ENCODE assay signal across 28 mouse cellular contexts in the genomic region with DNA sequence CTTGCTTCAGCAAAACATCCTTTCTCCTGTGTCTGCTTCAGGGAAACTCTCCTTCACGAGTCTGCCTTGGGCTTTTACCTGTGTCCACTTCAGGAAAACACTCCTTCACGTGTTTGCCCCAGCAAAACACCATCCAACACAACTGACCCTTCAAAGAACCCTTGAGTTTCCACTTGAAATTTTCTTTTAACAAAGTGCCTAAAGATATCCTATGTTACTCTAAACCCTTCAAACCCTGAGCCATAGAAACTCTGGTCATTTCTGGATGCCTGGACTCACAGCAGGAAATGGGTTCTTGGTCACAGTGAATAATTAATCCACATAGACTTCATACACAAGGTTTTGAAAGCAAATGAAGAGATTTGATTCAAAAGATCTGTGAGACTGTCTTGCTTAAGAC.
"Had no signal": no experiment of that assay in that cellular context is flagged by ENCODE, and none has a peak within 500 bp of the region (broad histone marks: within the 10 kb centered on the region; RNA-seq: fewer than 3 reads in every experiment).

No protein-coding gene starts in this region.

- H3K9ac ChIP-seq: embryonic facial prominence, embryonic 12.5 days; embryonic facial prominence, embryonic 13.5 days; embryonic facial prominence, embryonic 15.5 days; forebrain, embryonic 12.5 days; forebrain, embryonic 13.5 days; forebrain, embryonic 15.5 days; forebrain, postnatal 0 days had no signal

- DNase-seq: cerebellum, adult 2 months; cerebellum, adult 8-10 months; cerebellum, adult 9-10 months; cerebellum, adult 9-11 months; cerebellum, postnatal 10 days; cerebellum, postnatal 14 days; cerebellum, postnatal 25 days; cerebellum, postnatal 36 days; embryo, embryonic 11 days; forebrain, postnatal 0 days; gastrocnemius, adult 2 months; gastrocnemius, postnatal 10 days; gastrocnemius, postnatal 14 days; gastrocnemius, postnatal 25 days; gastrocnemius, postnatal 36 days; heart, adult 11 months; heart, adult 18-20 months had no signal

- ATAC-seq: forebrain, embryonic 13.5 days; forebrain, embryonic 14.5 days; forebrain, embryonic 15.5 days; forebrain, embryonic 16.5 days; forebrain, postnatal 0 days had no signal

- H3K9me3 ChIP-seq: embryonic facial prominence, embryonic 10.5 days; embryonic facial prominence, embryonic 12.5 days; embryonic facial prominence, embryonic 13.5 days; embryonic facial prominence, embryonic 15.5 days; forebrain, embryonic 10.5 days; forebrain, embryonic 12.5 days; forebrain, embryonic 13.5 days; forebrain, embryonic 15.5 days had no signal

- H3K4me3 ChIP-seq: embryonic facial prominence, embryonic 10.5 days; embryonic facial prominence, embryonic 12.5 days; embryonic facial prominence, embryonic 13.5 days; embryonic facial prominence, embryonic 15.5 days; erythroblast, embryonic 14.5 days; forebrain, embryonic 10.5 days; forebrain, embryonic 12.5 days; forebrain, embryonic 13.5 days; forebrain, embryonic 15.5 days; gastrocnemius, adult 2 months had no signal

- H3K4me1 ChIP-seq: embryonic facial prominence, embryonic 10.5 days; embryonic facial prominence, embryonic 12.5 days; embryonic facial prominence, embryonic 15.5 days had no signal

- H3K4me2 ChIP-seq: embryonic facial prominence, embryonic 12.5 days; embryonic facial prominence, embryonic 13.5 days; embryonic facial prominence, embryonic 15.5 days; forebrain, embryonic 12.5 days; forebrain, embryonic 13.5 days; forebrain, embryonic 15.5 days had no signal

- H3K27me3 ChIP-seq: embryonic facial prominence, embryonic 12.5 days; embryonic facial prominence, embryonic 13.5 days; embryonic facial prominence, embryonic 15.5 days; forebrain, embryonic 15.5 days had no signal

- H3K36me3 ChIP-seq: embryonic facial prominence, embryonic 10.5 days; embryonic facial prominence, embryonic 12.5 days; embryonic facial prominence, embryonic 13.5 days; embryonic facial prominence, embryonic 15.5 days; forebrain, embryonic 10.5 days; forebrain, embryonic 12.5 days; forebrain, embryonic 15.5 days had no signal

- H3K27ac ChIP-seq: embryonic facial prominence, embryonic 10.5 days; embryonic facial prominence, embryonic 12.5 days; embryonic facial prominence, embryonic 13.5 days; embryonic facial prominence, embryonic 15.5 days; forebrain, embryonic 10.5 days; forebrain, embryonic 12.5 days; forebrain, embryonic 13.5 days; forebrain, embryonic 15.5 days; gastrocnemius, adult 2 months had no signal
